Mouse (Mus musculus) CD4-positive helper T cell, adult 2 months (primary cell): ENCODE data around the gene Cacng7.

ENCODE experiments used
- DNase-seq: peaks from one replicate; pipeline ENCODE4 v3.0.0-alpha.2; 2012; ENCODE audit warnings: low read depth, missing footprints, low spot score

The Cacng7 gene

GRCm38 (mm10) chr7:3302556-3303275 lies 30.0 kb upstream of the Cacng7 start:
- no peak for DNase-seq

- DNase-seq, result peak; percentile 36
Measured at GRCm38 (mm10) chr7:3303276-3303781, 29.4 kb upstream of the Cacng7 start.

GRCm38 (mm10) chr7:3303789-3304188 lies 29.0 kb upstream of the Cacng7 start:
- DNase-seq, result no peak

- DNase-seq, result no peak
Measured at GRCm38 (mm10) chr7:3304298-3304697, 28.5 kb upstream of the Cacng7 start.

- no peak for DNase-seq
Measured at GRCm38 (mm10) chr7:3306400-3306799, 26.4 kb upstream of the Cacng7 start.

GRCm38 (mm10) chr7:3308646-3309045 lies 24.1 kb upstream of the Cacng7 start:
- DNase-seq, result no peak

GRCm38 (mm10) chr7:3310233-3310632 lies 22.5 kb upstream of the Cacng7 start:
- no peak for DNase-seq

GRCm38 (mm10) chr7:3313571-3313970 lies 19.2 kb upstream of the Cacng7 start:
- no peak for DNase-seq

GRCm38 (mm10) chr7:3314121-3314520 lies 18.6 kb upstream of the Cacng7 start:
- no peak for DNase-seq

- DNase-seq, result no peak
Measured at GRCm38 (mm10) chr7:3317704-3318103, 15.1 kb upstream of the Cacng7 start.

GRCm38 (mm10) chr7:3320856-3321255 lies 11.9 kb upstream of the Cacng7 start:
- no peak for DNase-seq

- DNase-seq, result no peak
Measured at GRCm38 (mm10) chr7:3323826-3324225, 8.9 kb upstream of the Cacng7 start.

- DNase-seq, result no peak
Measured at GRCm38 (mm10) chr7:3327961-3328360, 4.8 kb upstream of the Cacng7 start.

GRCm38 (mm10) chr7:3329776-3330546 lies 2.8 kb upstream of the Cacng7 start:
- peak; percentile 57 for DNase-seq

- DNase-seq, result no peak
Measured at GRCm38 (mm10) chr7:3331171-3331570, 1.6 kb upstream of the Cacng7 start.

GRCm38 (mm10) chr7:3331581-3332223 lies 1.1 kb upstream of the Cacng7 start:
- DNase-seq, result no peak

- DNase-seq, result no peak
Measured at GRCm38 (mm10) chr7:3332224-3332615, 535 bp upstream of the Cacng7 start.

- DNase-seq, result no peak
Measured at GRCm38 (mm10) chr7:3333542-3333941, 787 bp downstream of the Cacng7 start.

GRCm38 (mm10) chr7:3336412-3336811 lies 3.7 kb downstream of the Cacng7 start:
- DNase-seq, result no peak

- no peak for DNase-seq
Measured at GRCm38 (mm10) chr7:3338286-3338935, 5.7 kb downstream of the Cacng7 start.

GRCm38 (mm10) chr7:3339010-3339409 lies 6.3 kb downstream of the Cacng7 start:
- no peak for DNase-seq

- DNase-seq, result no peak
Measured at GRCm38 (mm10) chr7:3343861-3344260, 11.1 kb downstream of the Cacng7 start.
